Mouse (Mus musculus) brain, embryonic 14.5 days (tissue): ENCODE measurements around the gene Vsx1. TPM values are rescaled to one million over a fixed set of nuclear protein-coding genes. Genes with fewer than 3 reads are reported as not detected.

Experiments used
- DNase-seq: peaks from one replicate; pipeline ENCODE4 v3.0.0-alpha.2; 2011; ENCODE audit warnings: low read depth
- CTCF ChIP-seq: fragments of 200-500 bp; IDR thresholded peaks from 2 replicates; pipeline ENCODE4 v1.5.1; 2012; ENCODE audit warnings: inconsistent platforms, mild to moderate bottlenecking, moderate library complexity, borderline replicate concordance; ENCODE audit not compliant: insufficient read depth, insufficient read length; ENCODE audit errors: extremely low read depth
- POLR2A ChIP-seq: fragments of 200-500 bp; IDR thresholded peaks from 2 replicates; pipeline ENCODE4 v1.6.1; 2012; ENCODE audit warnings: mild to moderate bottlenecking, inconsistent platforms, borderline replicate concordance; ENCODE audit not compliant: poor library complexity, insufficient read depth, insufficient read length, severe bottlenecking; ENCODE audit errors: extremely low read depth
- polyA plus RNA-seq: library from polyadenylated mRNA; depleted of rRNA; stranded (reverse); fragments of >200 nt; gene quantifications from 2 replicates; pipeline ENCODE4 v1.2.3, GENCODE M21; 2012

Vsx1 gene
- polyA plus RNA-seq, 1 experiment, result 0.08 TPM

GRCm38 (mm10) chr2:150665534-150666451 lies 23.4 kb downstream of the Vsx1 start:
- TF ChIP-seq POLR2A (no peak), CTCF (no peak)
- peak; percentile 81 for DNase-seq

GRCm38 (mm10) chr2:150665006-150665405 lies 24.2 kb downstream of the Vsx1 start:
- DNase-seq, result no peak
- no peak for TF ChIP-seq POLR2A
- no peak for TF ChIP-seq CTCF

GRCm38 (mm10) chr2:150664152-150664920 lies 24.8 kb downstream of the Vsx1 start:
- TF ChIP-seq CTCF (no peak), POLR2A (no peak)
- no peak for DNase-seq

GRCm38 (mm10) chr2:150663255-150663654 lies 25.9 kb downstream of the Vsx1 start:
- TF ChIP-seq CTCF, result no peak
- TF ChIP-seq POLR2A, result no peak
- peak; percentile 86 for DNase-seq

GRCm38 (mm10) chr2:150662007-150662406 lies 27.2 kb downstream of the Vsx1 start:
- TF ChIP-seq CTCF, result no peak
- no peak for DNase-seq

DNA sequence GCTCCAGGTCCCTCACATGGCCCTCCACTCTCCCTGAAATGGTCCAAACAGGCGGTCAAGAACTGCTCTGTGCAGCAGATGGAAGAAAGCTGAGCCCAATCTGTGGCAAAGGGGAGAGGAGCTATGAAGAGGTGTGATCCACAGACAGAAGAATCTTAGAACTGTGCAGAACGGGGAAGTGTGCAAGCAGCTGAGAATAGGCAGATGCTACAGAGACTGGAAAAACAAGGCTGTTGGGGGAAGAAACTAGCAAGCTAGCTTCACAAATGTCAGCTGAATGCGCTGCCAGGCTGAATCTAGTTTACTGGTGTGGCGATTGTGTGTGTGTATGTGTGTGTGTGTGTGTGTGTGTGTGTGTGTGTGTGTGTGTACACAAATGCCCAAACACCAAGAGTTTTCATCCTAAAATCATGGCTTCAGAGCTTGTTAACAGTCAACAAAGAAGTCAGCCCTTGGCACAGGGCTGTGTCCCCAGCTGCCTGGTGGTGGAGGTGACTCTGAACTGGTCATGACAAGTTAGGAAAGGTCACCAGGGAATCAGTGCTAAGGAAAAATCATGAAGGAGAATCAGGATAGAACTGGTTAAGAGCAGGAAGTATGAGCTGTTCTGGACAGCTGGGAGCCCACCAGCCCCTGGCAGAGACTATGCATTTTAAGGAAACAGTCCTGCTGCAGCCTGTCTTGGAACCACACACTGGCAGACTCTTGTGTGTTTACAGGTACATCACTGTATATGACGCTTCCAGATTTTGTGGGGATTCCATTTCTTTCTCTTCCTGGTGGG lies 28.3 kb downstream of the Vsx1 start:
- TF ChIP-seq CTCF, result no peak
- TF ChIP-seq POLR2A, result no peak
- DNase-seq, result peak; percentile 68

DNA sequence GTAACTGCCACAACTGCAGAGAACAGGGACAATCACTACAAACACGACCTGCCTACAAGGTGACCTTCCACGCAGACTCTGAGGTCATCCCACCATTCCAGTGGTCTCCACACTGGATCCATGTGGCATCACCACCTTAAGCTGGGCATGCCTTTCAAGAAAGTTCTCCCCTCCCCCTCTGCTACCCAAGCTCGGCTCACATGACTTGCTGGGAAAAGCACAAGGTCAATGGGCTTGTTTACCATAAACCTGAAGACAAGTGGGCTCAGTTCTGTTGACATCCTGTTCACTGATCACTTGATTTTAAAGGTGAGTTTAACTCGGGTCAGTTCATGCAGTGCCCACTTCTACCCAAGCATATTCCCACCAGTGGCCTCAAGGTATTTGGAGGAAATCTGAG lies 29.1 kb downstream of the Vsx1 start:
- no peak for TF ChIP-seq CTCF
- DNase-seq, result no peak

- TF ChIP-seq POLR2A, result no peak
- TF ChIP-seq CTCF, result no peak
- peak; percentile 93 for DNase-seq
These were observed 32.0 kb downstream of the Vsx1 start for GRCm38 (mm10) chr2:150656975-150657768.

DNA sequence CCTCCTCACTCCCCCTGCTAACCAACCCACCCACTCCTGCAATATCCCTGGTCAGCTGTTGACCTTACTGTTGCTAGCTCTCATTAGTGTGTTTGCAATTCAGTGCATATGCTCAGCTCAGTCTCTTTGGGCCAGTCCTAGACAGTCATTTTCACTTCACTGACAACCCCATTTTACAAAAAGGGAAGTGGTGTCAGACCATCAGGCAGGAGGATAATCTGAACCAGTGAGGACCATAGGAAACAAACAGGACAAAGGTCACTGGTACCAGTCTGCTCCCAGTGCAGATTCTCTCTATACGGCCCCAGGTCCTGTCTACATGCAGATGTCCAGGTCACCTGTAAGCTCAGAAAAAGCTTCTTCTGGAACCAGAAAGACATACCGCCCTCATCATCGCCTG lies 33.0 kb downstream of the Vsx1 start:
- TF ChIP-seq CTCF (no peak), POLR2A (no peak)
- DNase-seq, result no peak

GRCm38 (mm10) chr2:150655290-150655689 lies 33.9 kb downstream of the Vsx1 start:
- no peak for DNase-seq
- TF ChIP-seq POLR2A (no peak), CTCF (no peak)

DNA sequence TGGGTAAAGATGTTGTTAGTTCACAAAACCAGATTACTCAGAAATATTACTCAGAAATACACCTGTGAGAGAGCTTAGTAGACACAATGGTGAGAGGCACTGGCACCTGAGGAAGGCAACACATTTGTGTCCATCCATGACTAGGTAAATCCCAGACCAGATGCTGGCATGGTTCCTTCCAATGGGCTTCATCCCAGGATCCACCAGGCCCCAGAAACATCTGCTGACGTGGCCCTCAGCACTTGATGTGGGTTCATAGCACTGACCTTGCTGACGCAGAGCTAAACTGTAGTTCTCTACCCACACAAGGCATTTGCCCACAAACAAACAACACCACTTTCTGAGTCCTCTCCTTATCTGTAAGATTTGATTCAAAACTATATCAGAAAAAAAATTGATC lies 34.3 kb downstream of the Vsx1 start:
- no peak for DNase-seq
- TF ChIP-seq POLR2A, result no peak
- TF ChIP-seq CTCF, result no peak

- no peak for DNase-seq
These were observed 37.8 kb downstream of the Vsx1 start for GRCm38 (mm10) chr2:150651366-150651765.

More at GRCm38 (mm10) chr2:150651366-150651765, 37.8 kb downstream of the Vsx1 start:
- no peak for TF ChIP-seq CTCF
- no peak for TF ChIP-seq POLR2A
